ENCODE assay signal across 8 mouse cellular contexts in genomic region chr6:30617959-30618590, GRCm38 (mm10). TPM values are rescaled to one million over a fixed set of nuclear protein-coding genes. Genes with fewer than 3 reads are reported as not detected.
A peak's percentile ranks its signal among the peaks of the same experiment; 100 is the strongest.
DNase-seq lines count a peak whose midpoint lies in the region; ATAC-seq lines count a peak whose summit lies in the region.

No protein-coding gene starts in this region.

- H3K36me3 ChIP-seq in heart, embryonic 12.5 days, result no peaks in the 10 kb centered on the region
- H3K36me3 ChIP-seq in neural tube, embryonic 11.5 days (ENCODE audit: control insufficient read depth, insufficient read depth, low read length), result no peaks in the 10 kb centered on the region

- intact Hi-C loops in heart, postnatal 10 days (cut with DNase I), result no loop called here

- H3K27ac ChIP-seq in heart, embryonic 12.5 days (ENCODE audit: poor library complexity, severe bottlenecking), result peak overlapping the region; percentile 68
- H3K27ac ChIP-seq in neural tube, embryonic 11.5 days (ENCODE audit: low read depth, low read length), result peak overlapping the region; percentile 83

- H3K4me2 ChIP-seq in heart, embryonic 12.5 days, result peak overlapping the region; percentile 53
- peak overlapping the region; percentile 44 for H3K4me2 ChIP-seq in neural tube, embryonic 11.5 days (ENCODE audit: low read depth)

- 0 out of 2 replicates have a peak overlapping the region, but pooled peaks have one; percentile 3 for H3K4me3 ChIP-seq in heart, embryonic 12.5 days
- H3K4me3 ChIP-seq in neural tube, embryonic 11.5 days (ENCODE audit: low read depth, low read length), result 0 out of 2 replicates have a peak overlapping the region, but pooled peaks have one; percentile 4

- ATAC-seq in heart, embryonic 12.5 days (ENCODE audit: insufficient number of reproducible peaks, low FRiP score), result no peak
- ATAC-seq in neural tube, embryonic 11.5 days (ENCODE audit: insufficient read depth, low FRiP score, low TSS enrichment), result peak; percentile 85
- no peak for ATAC-seq in megakaryocyte-erythroid progenitor cell, adult 5-6 weeks (replicated peaks; ENCODE audit: low FRiP score, low TSS enrichment, poor library complexity, severe bottlenecking)

- no peaks in the 10 kb centered on the region for H3K27me3 ChIP-seq in heart, embryonic 12.5 days (replicated peaks)
- H3K27me3 ChIP-seq in neural tube, embryonic 11.5 days (ENCODE audit: control insufficient read depth, insufficient read depth, low read length), result no peaks in the 10 kb centered on the region

- H3K9ac ChIP-seq in heart, embryonic 12.5 days, result peak overlapping the region; percentile 56; the same call in 1 of the 2 replicates
- peak overlapping the region; percentile 27; the same call in 1 of the 2 replicates for H3K9ac ChIP-seq in neural tube, embryonic 11.5 days (ENCODE audit: low read length)

- H3K4me1 ChIP-seq in heart, embryonic 12.5 days (replicated peaks), result peaks cover 70% of the 10 kb centered on the region
- peaks cover 39% of the 10 kb centered on the region for H3K4me1 ChIP-seq in neural tube, embryonic 11.5 days (ENCODE audit: control insufficient read depth, insufficient read depth, low read length)

- WGBS in heart, embryonic 12.5 days, result 18% methylated on average over 18 of the region's 18 CpGs
- WGBS in neural tube, embryonic 11.5 days, result 3% methylated on average over 18 of the region's 18 CpGs

- no peaks in the 10 kb centered on the region for H3K9me3 ChIP-seq in heart, embryonic 12.5 days (replicated peaks)
- H3K9me3 ChIP-seq in neural tube, embryonic 11.5 days (ENCODE audit: control insufficient read depth, low read length), result no peaks in the 10 kb centered on the region

- no peak for DNase-seq in heart, postnatal 10 days
- peak; percentile 88 for DNase-seq in brain, adult 2 months (ENCODE audit: low read depth, low spot score)
- peak; percentile 51 to 67 for DNase-seq in frontal cortex, adult 2 months (ENCODE audit: extremely low spot score in 1 of 2, low spot score in 1 of 2)
- peak; percentile 53 for DNase-seq in left cerebral cortex, adult 11 months (ENCODE audit: low spot score)
- DNase-seq in neural tube, embryonic 11.5 days (ENCODE audit: low spot score), result peak; percentile 77
- no peak for DNase-seq in T-cell, adult 2 months (ENCODE audit: low spot score)

RNA-seq across cellular contexts. Expression of gene Cpa5, which starts 7.3 kb away (rescaled TPM):
- 1.1 and 1.9 TPM in 2 replicates for polyA plus RNA-seq in heart, embryonic 12.5 days (2016; fragmentation: Nextera tagmentation; extraction: Ambion mirVana)
- not detected for total RNA-seq in heart, postnatal 10 days (2021)
- polyA plus RNA-seq in frontal cortex, adult 2 months (2012; rRNA removed), result 0.04 TPM in 1 of 2 replicates, not detected in the other
- 0.50 TPM in 1 of 2 replicates, not detected in the other for polyA plus RNA-seq in neural tube, embryonic 11.5 days (2014; fragmentation: Nextera tagmentation; extraction: Ambion mirVana)
- not detected in 2 replicates for total RNA-seq in megakaryocyte-erythroid progenitor cell, adult 5-6 weeks (2014; fragmentation: Nextera tagmentation)
- total RNA-seq in megakaryocyte-erythroid progenitor cell, adult 5-6 weeks (2017), result not detected in 2 replicates

RNA-seq across cellular contexts. Expression of gene Cpa1, which starts 20.9 kb away (rescaled TPM):
- 1.8 and 2.0 TPM in 2 replicates for polyA plus RNA-seq in heart, embryonic 12.5 days (2016; fragmentation: Nextera tagmentation; extraction: Ambion mirVana)
- 1 to 10 TPM; 3.2 to 3.4 TPM for total RNA-seq in heart, postnatal 10 days (2021)
- 0.13 TPM in 1 of 2 replicates, not detected in the other for polyA plus RNA-seq in frontal cortex, adult 2 months (2012; rRNA removed)
- polyA plus RNA-seq in neural tube, embryonic 11.5 days (2014; fragmentation: Nextera tagmentation; extraction: Ambion mirVana), result 0.35 TPM in 1 of 2 replicates, not detected in the other
- total RNA-seq in megakaryocyte-erythroid progenitor cell, adult 5-6 weeks (2014; fragmentation: Nextera tagmentation), result not detected in 2 replicates
- total RNA-seq in megakaryocyte-erythroid progenitor cell, adult 5-6 weeks (2017), result not detected in 2 replicates

RNA-seq across cellular contexts. Expression of gene Cpa4, which starts 49.9 kb away (rescaled TPM):
- polyA plus RNA-seq in heart, embryonic 12.5 days (2016; fragmentation: Nextera tagmentation; extraction: Ambion mirVana), result 2.9 and 3.1 TPM in 2 replicates
- under 1 TPM in 1 of 2 experiments, not detected in 1; 0.10 TPM for total RNA-seq in heart, postnatal 10 days (2021)
- polyA plus RNA-seq in frontal cortex, adult 2 months (2012; rRNA removed), result 0.19 and 0.24 TPM in 2 replicates
- polyA plus RNA-seq in neural tube, embryonic 11.5 days (2014; fragmentation: Nextera tagmentation; extraction: Ambion mirVana), result 2.1 and 3.6 TPM in 2 replicates
- not detected in 2 replicates for total RNA-seq in megakaryocyte-erythroid progenitor cell, adult 5-6 weeks (2014; fragmentation: Nextera tagmentation)
- not detected in 2 replicates for total RNA-seq in megakaryocyte-erythroid progenitor cell, adult 5-6 weeks (2017)

Comparison
In these comparisons a context has a peak if more than half of its experiments do, and no peak if none do; other contexts are left out.
1. DNase-seq: peak in brain, adult 2 months (single experiment), frontal cortex, adult 2 months (2 of 2), left cerebral cortex, adult 11 months (single experiment) and neural tube, embryonic 11.5 days (single experiment); none in heart, postnatal 10 days (0 of 2) and T-cell, adult 2 months (single experiment).